Mouse (Mus musculus): ENCODE results near the gene Sdk2. TPM values are rescaled to one million over a fixed set of nuclear protein-coding genes. Genes with fewer than 3 reads are reported as not detected.

Gene Sdk2
- total and polyA plus RNA-seq, 3 experiments = 1.2 to 4.8 (median 1.3) TPM

DNA sequence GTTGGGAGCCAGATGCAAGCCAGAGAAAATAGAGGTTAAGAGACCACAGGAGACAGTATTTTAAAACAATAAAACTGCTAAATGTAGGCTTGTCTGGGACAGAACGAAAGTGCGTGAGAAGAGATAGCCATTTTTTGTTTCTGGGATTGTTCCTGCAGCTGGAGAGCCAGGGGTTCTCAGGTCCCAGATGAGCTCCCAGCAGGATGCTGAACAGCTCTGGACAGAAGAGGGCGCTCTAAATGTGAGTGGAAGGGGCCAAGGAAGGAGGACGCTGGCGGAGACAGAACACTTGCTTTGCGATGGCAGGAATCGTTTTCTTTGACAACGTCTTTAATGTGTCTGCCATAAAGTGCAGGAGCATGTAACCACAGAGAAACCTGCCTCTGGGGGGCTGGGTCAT, 5.2 kb upstream of the Sdk2 start:
- DNase-seq (ENCODE audit: extremely low read depth) = peak; percentile 92
- Histone ChIP-seq H3K36me3 (replicated peaks in 1 of 2; ENCODE audit: control insufficient read depth in 1 of 2, insufficient read depth in 1 of 2, low read length in 1 of 2) (no peaks in the 10 kb centered on the region), H3K27ac (ENCODE audit: insufficient read depth, low read depth) (no peak overlapping the region), H3K9ac (ENCODE audit: insufficient read depth, low read depth) (peak overlapping the region; percentile 50), H3K79me2 (replicated peaks; ENCODE audit: control insufficient read depth, extremely low read depth, insufficient read depth, poor library complexity, severe bottlenecking) (no peaks in the 10 kb centered on the region), H3K27me3 (replicated peaks) (peaks cover 6% of the 10 kb centered on the region), H3K4me3 (replicated peaks in 1 of 3; ENCODE audit: low read depth in 2 of 3, low read length in 2 of 3, poor library complexity in 1 of 3) (peak overlapping the region; percentile 57 to 60 (median 59)), H3K4me2 (ENCODE audit: insufficient read depth, low read depth, poor library complexity, severe bottlenecking) (peak overlapping the region; percentile 23; the same call in 1 of the 2 replicates), H3K4me1 (ENCODE audit: control insufficient read depth in 1 of 2, insufficient read depth in 2 of 2) (peaks cover 2 to 15% of the 10 kb centered on the region in 2 experiments; a peak in 3 of 4 replicates), H3K9me3 (replicated peaks; ENCODE audit: low read length) (peaks cover 23% of the 10 kb centered on the region)
- in situ Hi-C loops (cut with MboI; ENCODE audit: low pct_ligation_motif_present, low pct_unique_long_range_greater_than_20kb, low sequenced_read_pairs) (loop anchor here (10.0 kb wide), 1 partner anchor 187 kb away; no protein-coding TSS in a partner anchor), dilution Hi-C loops (cut with MboI; ENCODE audit: extremely low pct_ligation_motif_present, extremely low pct_unique_long_range_greater_than_20kb, low sequenced_read_pairs) (no loop called here)
- TF ChIP-seq E2F4 (IDR thresholded peaks at IDR 0.05; ENCODE audit: insufficient replicate concordance, low read depth, low read length) = no peak
- 0 out of 2 replicates have a peak, but pooled peaks have one; percentile 21 for TF ChIP-seq RCOR1 (conservative IDR thresholded peaks at IDR 0.05; ENCODE audit: low read depth, low read length)
- no peak for TF ChIP-seq MEF2A (IDR thresholded peaks at IDR 0.05; ENCODE audit: borderline replicate concordance, low read depth, low read length)
- TF ChIP-seq MYC (IDR thresholded peaks at IDR 0.05; ENCODE audit: low read depth, low read length) = no peak
- TF ChIP-seq MAX (IDR thresholded peaks at IDR 0.05; ENCODE audit: low read length) = no peak
- TF ChIP-seq JUND (conservative IDR thresholded peaks at IDR 0.05; ENCODE audit: low read depth, low read length) = no peak
- TF ChIP-seq IRF4 (IDR thresholded peaks at IDR 0.05; ENCODE audit: low read depth, low read length) = 0 out of 2 replicates have a peak, but pooled peaks have one; percentile 23
- TF ChIP-seq RAD21 (IDR thresholded peaks at IDR 0.05; ENCODE audit: low read depth, low read length) = peak; percentile 57
- no peak for TF ChIP-seq MAFK (IDR thresholded peaks at IDR 0.05; ENCODE audit: insufficient replicate concordance, low read length)
- no peak for TF ChIP-seq TCF12 (IDR thresholded peaks at IDR 0.05; ENCODE audit: low read depth, low read length)
- TF ChIP-seq BHLHE40 (IDR thresholded peaks at IDR 0.05; ENCODE audit: low read depth, low read length) = no peak
- no peak for TF ChIP-seq CHD2 (IDR thresholded peaks at IDR 0.05; ENCODE audit: low read length)
- TF ChIP-seq POLR2AphosphoS2 (IDR thresholded peaks at IDR 0.05; ENCODE audit: low read depth, low read length) = no peak
- peak; percentile 72; the same call in 1 of the 2 replicates for TF ChIP-seq MAZ (IDR thresholded peaks at IDR 0.05; ENCODE audit: low read depth, low read length)
- peak; percentile 69 for TF ChIP-seq SMC3 (IDR thresholded peaks at IDR 0.05; ENCODE audit: low read depth, low read length)
- TF ChIP-seq PAX5 (IDR thresholded peaks at IDR 0.05; ENCODE audit: low read length) = no peak
- TF ChIP-seq CTCF (conservative IDR thresholded peaks at IDR 0.05 in 1 of 2, IDR thresholded peaks at IDR 0.05 in 1 of 2; ENCODE audit: low read depth in 2 of 2, low read length in 2 of 2) = peak; percentile 71 to 88
- TF ChIP-seq NRF1 (IDR thresholded peaks at IDR 0.05; ENCODE audit: low read depth, low read length) = no peak
- no peak for TF ChIP-seq SIN3A (IDR thresholded peaks at IDR 0.05; ENCODE audit: low read length)
- no peak for TF ChIP-seq MXI1 (IDR thresholded peaks at IDR 0.05; ENCODE audit: low read depth, low read length)
- no peak for TF ChIP-seq NELFE (IDR thresholded peaks at IDR 0.05; ENCODE audit: low read depth, low read length)
- no peak for TF ChIP-seq KAT2A (IDR thresholded peaks at IDR 0.05; ENCODE audit: insufficient replicate concordance, low read length)
- TF ChIP-seq EP300 (IDR thresholded peaks at IDR 0.05; ENCODE audit: low read length) = no peak
- no peak for TF ChIP-seq USF1 (IDR thresholded peaks at IDR 0.05; ENCODE audit: low read depth, low read length)

Measured in CH12.LX (cell line).